ENCODE assay signal across 25 mouse cellular contexts in the genomic region with DNA sequence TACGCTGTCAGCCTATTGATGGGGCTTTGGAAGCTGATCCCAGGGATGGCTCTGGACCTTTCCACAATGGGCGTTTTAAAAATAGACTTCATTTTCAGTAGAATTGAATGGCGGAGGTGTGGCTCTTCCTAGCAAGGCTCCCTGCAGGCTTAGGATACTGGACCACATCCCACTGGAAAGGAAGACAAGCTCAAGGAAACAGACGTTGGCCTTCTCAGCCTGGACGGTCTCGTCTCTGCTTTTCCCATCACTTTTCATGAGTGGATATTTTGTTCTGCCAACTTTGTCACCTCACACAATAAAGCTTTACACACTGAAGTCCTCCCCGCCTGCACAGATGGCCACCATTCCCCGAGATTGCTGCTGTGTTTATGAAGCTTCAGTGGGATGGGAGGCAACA.
DNase-seq lines count a peak whose midpoint lies in the region; ATAC-seq and TF ChIP-seq lines count a peak whose summit lies in the region.
"Had no signal": no experiment of that assay in that cellular context is flagged by ENCODE, and none has a peak within 500 bp of the region (broad histone marks: within the 10 kb centered on the region; RNA-seq: fewer than 3 reads in every experiment).

No protein-coding gene starts in this region.

- WGBS in hindbrain, embryonic 10.5 days: 88% methylated on average over 8 of the region's 8 CpGs
- 72% methylated on average over 8 of the region's 8 CpGs for WGBS in hindbrain, embryonic 16.5 days
- 78% methylated on average over 8 of the region's 8 CpGs for WGBS in hindbrain, embryonic 13.5 days

- intact Hi-C loops in gastrocnemius, adult 2 months (cut with DNase I): no loop called here

- peaks cover 51% of the 10 kb centered on the region for H3K4me1 ChIP-seq in hindbrain, embryonic 10.5 days (replicated peaks)
- peaks cover 21% of the 10 kb centered on the region for H3K4me1 ChIP-seq in hindbrain, embryonic 16.5 days (ENCODE audit: control insufficient read depth, insufficient read depth, low read depth, low read length)
- peaks cover 14% of the 10 kb centered on the region for H3K4me1 ChIP-seq in brown adipose tissue, adult 24 weeks (ENCODE audit: control insufficient read depth, insufficient read depth, insufficient read length, low read length)
- peaks cover 64% of the 10 kb centered on the region for H3K4me1 ChIP-seq in hindbrain, embryonic 13.5 days (replicated peaks)

- TF ChIP-seq CTCF in gastrocnemius, adult 2 months (IDR thresholded peaks at IDR 0.05): no peak

- H3K9ac ChIP-seq in hindbrain, embryonic 16.5 days (ENCODE audit: low read depth, low read length): no peak overlapping the region
- no peak overlapping the region for H3K9ac ChIP-seq in hindbrain, embryonic 13.5 days
- H3K9ac ChIP-seq: heart, embryonic 15.5 days; limb, embryonic 12.5 days; liver, embryonic 14.5 days; lung, embryonic 14.5 days; neural tube, embryonic 15.5 days had no signal

- H3K9me3 ChIP-seq in hindbrain, embryonic 10.5 days: no peaks in the 10 kb centered on the region
- H3K9me3 ChIP-seq in hindbrain, embryonic 16.5 days (ENCODE audit: control insufficient read depth, low read length): no peaks in the 10 kb centered on the region
- H3K9me3 ChIP-seq in hindbrain, embryonic 13.5 days: no peaks in the 10 kb centered on the region
- H3K9me3 ChIP-seq: embryonic facial prominence, embryonic 10.5 days; heart, embryonic 15.5 days; limb, embryonic 12.5 days; neural tube, embryonic 15.5 days had no signal

- ATAC-seq in hindbrain, embryonic 16.5 days: no peak
- no peak for ATAC-seq in hindbrain, embryonic 13.5 days (ENCODE audit: low FRiP score)
- ATAC-seq: CD4-positive, CD25-positive, alpha-beta regulatory T cell, adult 4 months; forebrain, embryonic 16.5 days; midbrain, embryonic 16.5 days had no signal

- no peak for DNase-seq in gastrocnemius, adult 2 months
- no peak for DNase-seq in gastrocnemius, postnatal 25 days
- DNase-seq in hindbrain, embryonic 10.5 days (ENCODE audit: low spot score): no peak
- no peak for DNase-seq in ovary, postnatal 36 days (ENCODE audit: low spot score)
- DNase-seq in thymus, postnatal 10 days (ENCODE audit: low spot score in 2 of 2): no peak
- DNase-seq: adrenal gland, postnatal 25 days; cerebellum, adult 9-11 months; gastrocnemius, postnatal 36 days; kidney, adult 18-20 months; kidney, postnatal 10 days; lung, embryonic 14.5 days; lung, postnatal 4 days; thymus, adult 18-20 months had no signal

- H3K4me3 ChIP-seq in gastrocnemius, adult 2 months: no peak overlapping the region
- no peak overlapping the region for H3K4me3 ChIP-seq in hindbrain, embryonic 10.5 days
- no peak overlapping the region for H3K4me3 ChIP-seq in hindbrain, embryonic 16.5 days (ENCODE audit: low read length)
- H3K4me3 ChIP-seq in brown adipose tissue, adult 24 weeks (ENCODE audit: insufficient read depth, low read depth, low read length): no peak overlapping the region
- H3K4me3 ChIP-seq in hindbrain, embryonic 13.5 days: no peak overlapping the region
- H3K4me3 ChIP-seq: embryonic facial prominence, embryonic 10.5 days; heart, embryonic 15.5 days; limb, embryonic 12.5 days; myocyte; neural tube, embryonic 15.5 days had no signal

- H3K27ac ChIP-seq in gastrocnemius, adult 2 months: peak overlapping the region; percentile 43; the same call in 1 of the 2 replicates
- H3K27ac ChIP-seq in hindbrain, embryonic 10.5 days: peak overlapping the region; percentile 67
- no peak overlapping the region for H3K27ac ChIP-seq in hindbrain, embryonic 16.5 days (ENCODE audit: low read depth, low read length)
- peak overlapping the region; percentile 28; the same call in 1 of the 2 replicates for H3K27ac ChIP-seq in brown adipose tissue, adult 24 weeks (replicated peaks; ENCODE audit: low read depth, low read length)
- peak overlapping the region; percentile 90; the same call in 1 of the 2 replicates for H3K27ac ChIP-seq in hindbrain, embryonic 13.5 days
- H3K27ac ChIP-seq: embryonic facial prominence, embryonic 10.5 days; heart, embryonic 15.5 days; limb, embryonic 12.5 days; liver, embryonic 14.5 days had no signal

- H3K27me3 ChIP-seq in hindbrain, embryonic 10.5 days (ENCODE audit: insufficient read depth, poor library complexity, severe bottlenecking): no peaks in the 10 kb centered on the region
- no peaks in the 10 kb centered on the region for H3K27me3 ChIP-seq in hindbrain, embryonic 16.5 days (replicated peaks; ENCODE audit: control insufficient read depth, insufficient read depth, low read length)
- H3K27me3 ChIP-seq in hindbrain, embryonic 13.5 days: no peaks in the 10 kb centered on the region
- H3K27me3 ChIP-seq: heart, embryonic 15.5 days; limb, embryonic 12.5 days; neural tube, embryonic 15.5 days had no signal

- H3K36me3 ChIP-seq in hindbrain, embryonic 10.5 days: peaks cover 61% of the 10 kb centered on the region
- no peaks in the 10 kb centered on the region for H3K36me3 ChIP-seq in hindbrain, embryonic 16.5 days (ENCODE audit: control insufficient read depth, insufficient read depth, low read length)
- H3K36me3 ChIP-seq in hindbrain, embryonic 13.5 days: peaks cover 18% of the 10 kb centered on the region
- H3K36me3 ChIP-seq: heart, embryonic 15.5 days; neural tube, embryonic 15.5 days had no signal

- H3K4me2 ChIP-seq in hindbrain, embryonic 16.5 days (ENCODE audit: low read length): no peak overlapping the region
- H3K4me2 ChIP-seq in hindbrain, embryonic 13.5 days: no peak overlapping the region
- H3K4me2 ChIP-seq: heart, embryonic 15.5 days; limb, embryonic 12.5 days; lung, embryonic 14.5 days; neural tube, embryonic 15.5 days had no signal
